Mouse (Mus musculus) intestine, embryonic 16.5 days (tissue): ENCODE results near the gene Fasn. TPM values are rescaled to one million over a fixed set of nuclear protein-coding genes. Genes with fewer than 3 reads are reported as not detected.

Experiments
- ATAC-seq: fragments of 200-750 bp; cut with Nextera tagmentation; 2 replicates; pipeline ENCODE4 v1.8.0; 2017; ENCODE audit warnings: moderate TSS enrichment, moderate library complexity
- H3K27ac ChIP-seq: fragments of 300-500 bp; sonication (generic); 2 replicates; pipeline ENCODE4 v1.5.1; 2014; ENCODE audit warnings: mild to moderate bottlenecking, low read length
- H3K27me3 ChIP-seq: fragments of 300-500 bp; sonication (generic); replicated peaks from 2 replicates; pipeline ENCODE4 v1.6.1; 2014; ENCODE audit warnings: low read length, control low read depth, mixed read lengths; ENCODE audit not compliant: control insufficient read depth, insufficient read depth
- H3K36me3 ChIP-seq: fragments of 300-500 bp; sonication (generic); 2 replicates; pipeline ENCODE4 v1.6.1; 2014; ENCODE audit warnings: low read length, control low read depth; ENCODE audit not compliant: control insufficient read depth, insufficient read depth
- H3K4me1 ChIP-seq: fragments of 300-500 bp; sonication (generic); 2 replicates; pipeline ENCODE4 v1.6.1; 2014; ENCODE audit warnings: low read length, control low read depth, mixed read lengths; ENCODE audit not compliant: control insufficient read depth, insufficient read depth
- H3K4me2 ChIP-seq: fragments of 300-500 bp; sonication (generic); 2 replicates; pipeline ENCODE4 v1.6.1; 2014; ENCODE audit warnings: low read depth, low read length, control low read depth
- H3K4me3 ChIP-seq: fragments of 300-500 bp; sonication (generic); 2 replicates; pipeline ENCODE4 v1.5.1; 2014; ENCODE audit warnings: mild to moderate bottlenecking, low read length
- H3K9ac ChIP-seq: fragments of 300-500 bp; sonication (generic); 2 replicates; pipeline ENCODE4 v1.6.1; 2014; ENCODE audit warnings: low read depth, low read length
- H3K9me3 ChIP-seq: fragments of 300-500 bp; sonication (generic); 2 replicates; pipeline ENCODE4 v1.6.1; 2016; ENCODE audit warnings: low read length, control low read depth; ENCODE audit not compliant: control insufficient read depth
- WGBS: fragments of 180-500 bp; shearing (Covaris S2); extraction: QIAGEN DNeasy Blood & Tissue Kit; methylation state at CpG from one replicate; pipeline ENCODE4 v1.1.7; 2014; 5-methylcytosine and 5-hydroxymethylcytosine counted together
- polyA plus RNA-seq: library from polyadenylated mRNA; unstranded; fragments of >200 nt; fragmentation: Nextera tagmentation; extraction: Ambion mirVana; gene quantifications from 2 replicates; pipeline ENCODE4 v1.2.1, GENCODE M21; 2015

Fasn gene
- polyA plus RNA-seq, 1 experiment from 2014 or later = 42.0 TPM

GRCm38 (mm10) chr11:120821076-120821922, 3.0 kb downstream of the Fasn start:
- no peaks in the 10 kb centered on the region for H3K9me3 ChIP-seq
- H3K27me3 ChIP-seq = no peaks in the 10 kb centered on the region
- H3K4me2 ChIP-seq = peak overlapping the region; percentile 79
- peaks cover 33% of the 10 kb centered on the region for H3K4me1 ChIP-seq
- H3K9ac ChIP-seq = peak overlapping the region; percentile 96
- WGBS = 68% methylated on average over 14 of the region's 14 CpGs
- H3K4me3 ChIP-seq = peak overlapping the region; percentile 78
- ATAC-seq = no peak
- H3K27ac ChIP-seq = peak overlapping the region; percentile 9; the same call in 1 of the 2 replicates
- peaks cover 50% of the 10 kb centered on the region for H3K36me3 ChIP-seq

- peak overlapping the region; percentile 96; the same call in 1 of the 2 replicates for H3K9ac ChIP-seq
- 92% methylated on average over 14 of the region's 14 CpGs for WGBS
- H3K36me3 ChIP-seq = peaks cover 57% of the 10 kb centered on the region
- ATAC-seq = no peak
- H3K4me2 ChIP-seq = no peak overlapping the region
- H3K4me1 ChIP-seq = peaks cover 30% of the 10 kb centered on the region
- no peak overlapping the region for H3K27ac ChIP-seq
- no peak overlapping the region for H3K4me3 ChIP-seq
- no peaks in the 10 kb centered on the region for H3K9me3 ChIP-seq
- H3K27me3 ChIP-seq = no peaks in the 10 kb centered on the region
Measured at GRCm38 (mm10) chr11:120820546-120820945, 3.8 kb downstream of the Fasn start.

GRCm38 (mm10) chr11:120819556-120819955, 4.8 kb downstream of the Fasn start:
- Histone ChIP-seq H3K27ac (no peak overlapping the region), H3K27me3 (no peaks in the 10 kb centered on the region), H3K4me2 (no peak overlapping the region), H3K9me3 (no peaks in the 10 kb centered on the region), H3K4me3 (no peak overlapping the region), H3K4me1 (peaks cover 21% of the 10 kb centered on the region), H3K9ac (no peak overlapping the region), H3K36me3 (peaks cover 67% of the 10 kb centered on the region)
- WGBS = 91% methylated on average over 6 of the region's 6 CpGs
- no peak for ATAC-seq

GRCm38 (mm10) chr11:120818251-120818650, 6.1 kb downstream of the Fasn start:
- Histone ChIP-seq H3K4me1 (peaks cover 21% of the 10 kb centered on the region), H3K4me3 (no peak overlapping the region), H3K27me3 (no peaks in the 10 kb centered on the region), H3K36me3 (peaks cover 74% of the 10 kb centered on the region), H3K9me3 (no peaks in the 10 kb centered on the region), H3K9ac (no peak overlapping the region), H3K27ac (no peak overlapping the region), H3K4me2 (no peak overlapping the region)
- 95% methylated on average over 13 of the region's 13 CpGs for WGBS
- ATAC-seq = no peak

- Histone ChIP-seq H3K4me3 (no peak overlapping the region), H3K27ac (no peak overlapping the region), H3K4me1 (peaks cover 16% of the 10 kb centered on the region), H3K9me3 (no peaks in the 10 kb centered on the region), H3K36me3 (peaks cover 83% of the 10 kb centered on the region), H3K9ac (no peak overlapping the region), H3K27me3 (no peaks in the 10 kb centered on the region), H3K4me2 (no peak overlapping the region)
- 85% methylated on average over 6 of the region's 6 CpGs for WGBS
- ATAC-seq = no peak
Measured at GRCm38 (mm10) chr11:120817358-120817757, 7.0 kb downstream of the Fasn start.

GRCm38 (mm10) chr11:120812068-120812467, 12.3 kb downstream of the Fasn start:
- Histone ChIP-seq H3K4me2 (no peak overlapping the region), H3K27ac (no peak overlapping the region), H3K27me3 (no peaks in the 10 kb centered on the region), H3K4me3 (no peak overlapping the region), H3K9ac (no peak overlapping the region), H3K4me1 (peaks cover 3% of the 10 kb centered on the region; the same call in 1 of the 2 replicates), H3K36me3 (peaks cover 88% of the 10 kb centered on the region), H3K9me3 (no peaks in the 10 kb centered on the region)
- no peak for ATAC-seq
- WGBS = 96% methylated on average over 16 of the region's 16 CpGs

- H3K4me2 ChIP-seq = no peak overlapping the region
- peaks cover 64% of the 10 kb centered on the region for H3K36me3 ChIP-seq
- 90% methylated on average over 12 of the region's 12 CpGs for WGBS
- H3K27me3 ChIP-seq = no peaks in the 10 kb centered on the region
- H3K4me3 ChIP-seq = no peak overlapping the region
- H3K9ac ChIP-seq = no peak overlapping the region
- H3K4me1 ChIP-seq = peaks cover 13% of the 10 kb centered on the region; the same call in 1 of the 2 replicates
- H3K9me3 ChIP-seq = no peaks in the 10 kb centered on the region
- ATAC-seq = no peak
- no peak overlapping the region for H3K27ac ChIP-seq
Measured at GRCm38 (mm10) chr11:120808010-120808409, 16.3 kb downstream of the Fasn start.

GRCm38 (mm10) chr11:120805375-120806298, 18.7 kb downstream of the Fasn start:
- Histone ChIP-seq H3K27me3 (no peaks in the 10 kb centered on the region), H3K4me3 (no peak overlapping the region), H3K4me2 (no peak overlapping the region), H3K4me1 (peaks cover 13% of the 10 kb centered on the region; the same call in 1 of the 2 replicates), H3K36me3 (peaks cover 40% of the 10 kb centered on the region), H3K27ac (peak overlapping the region; percentile 43), H3K9me3 (no peaks in the 10 kb centered on the region), H3K9ac (no peak overlapping the region)
- 71% methylated on average over 7 of the region's 7 CpGs for WGBS
- ATAC-seq = peak; percentile 93

- H3K9me3 ChIP-seq = no peaks in the 10 kb centered on the region
- H3K27me3 ChIP-seq = no peaks in the 10 kb centered on the region
- WGBS = 68% methylated on average over 4 of the region's 4 CpGs
- H3K9ac ChIP-seq = no peak overlapping the region
- peaks cover 21% of the 10 kb centered on the region for H3K4me1 ChIP-seq
- peaks cover 32% of the 10 kb centered on the region for H3K36me3 ChIP-seq
- ATAC-seq = no peak
- H3K4me3 ChIP-seq = no peak overlapping the region
- H3K4me2 ChIP-seq = no peak overlapping the region
- no peak overlapping the region for H3K27ac ChIP-seq
Measured at GRCm38 (mm10) chr11:120804769-120805168, 19.6 kb downstream of the Fasn start.
